Mouse (Mus musculus) left cerebral cortex, adult 2 months (tissue): ENCODE measurements around the gene Iffo1. TPM values are rescaled to one million over a fixed set of nuclear protein-coding genes. Genes with fewer than 3 reads are reported as not detected.

Source experiments
- DNase-seq, 2 experiments: peaks; one replicate each; pipeline ENCODE4 v3.0.0; 2021 to 2022; ENCODE audit warnings: low spot score in 2 of 2, mixed read lengths in 1 of 2; ENCODE audit errors: extremely low spot score in 1 of 2
- H3K27ac ChIP-seq: fragments of 200-600 bp; 2 replicates; pipeline ENCODE4 v1.8.1; 2022
- H3K4me3 ChIP-seq: fragments of 200-600 bp; 2 replicates; pipeline ENCODE4 v1.8.1; 2022
- CTCF ChIP-seq: fragments of 200-600 bp; IDR thresholded peaks from 2 replicates; pipeline ENCODE4 v1.8.1; 2022; ENCODE audit warnings: antibody characterized with exemption, mild to moderate bottlenecking, moderate library complexity
- intact Hi-C: fragments of 180-260 bp; cut with DNase I; formaldehyde crosslinking; loops from one replicate; pipeline ENCODE4 v1.15.1; 2025
- long read RNA-seq, 2 experiments: library from polyadenylated mRNA; stranded (forward); transcript quantifications; one replicate each; pipeline ENCODE4 v2.0.0; 2021; ENCODE audit warnings: borderline mapping rate in 2 of 2
- total RNA-seq, 2 experiments: library from RNA; stranded (reverse); gene quantifications; 2 replicates each; pipeline ENCODE4 v1.2.3; 2021

Gene Iffo1
- total RNA-seq: 10 to 100 TPM; 64.6 to 67.1 TPM
- long read RNA-seq, experiment 1, transcript Iffo1-202 (9 exons, 2,840 nt): major isoform, 9 of 72 reads
- long read RNA-seq, experiment 1, partial matches to known transcripts: 13 of 72 reads
- long read RNA-seq, experiment 1, other reads (novel, unspliced or antisense): 44 of 72 reads
- long read RNA-seq, experiment 2, partial matches to known transcripts: 13 of 52 reads
- long read RNA-seq, experiment 2, other reads (novel, unspliced or antisense): 33 of 52 reads

- peak; percentile 87 to 91 for DNase-seq
- Histone ChIP-seq H3K27ac (peak within 1 kb of the TSS; percentile 97), H3K4me3 (peak within 1 kb of the TSS; percentile 95)
- intact Hi-C loops: loop anchor here (5.0 kb wide), 1 partner anchor 127 kb away; no protein-coding TSS in a partner anchor
- peak; percentile 62 for TF ChIP-seq CTCF
These were observed at the start of gene Iffo1 for GRCm38 (mm10) chr6:125145001-125145400. Gene Iffo1 (plus strand): TSS chr6:125145241.

GRCm38 (mm10) chr6:125095391-125096278 lies 49.4 kb upstream of the Iffo1 start, which contains the start of gene Chd4:
Gene Chd4 (plus strand): TSS chr6:125095981.
- no peak for TF ChIP-seq CTCF
- peak; percentile 91 to 94 for DNase-seq
- Histone ChIP-seq H3K27ac (peak within 1 kb of the TSS; percentile 99), H3K4me3 (peak within 1 kb of the TSS; percentile 96)
- intact Hi-C loops: loop anchor here (5.0 kb wide), 1 partner anchor 72 kb away; the partner anchor contains the start of gene Gapdh

GRCm38 (mm10) chr6:125096279-125096596 lies 48.8 kb upstream of the Iffo1 start:
- intact Hi-C loops: loop anchor here (5.0 kb wide), 1 partner anchor 71 kb away; the partner anchor contains the start of gene Gapdh
- DNase-seq: no peak
- Histone ChIP-seq H3K27ac (peak overlapping the region; percentile 99), H3K4me3 (peak overlapping the region; percentile 96)
- TF ChIP-seq CTCF: no peak

- intact Hi-C loops: loop anchor here (5.0 kb wide), 1 partner anchor 71 kb away; the partner anchor contains the start of gene Gapdh
- H3K4me3 ChIP-seq: peak overlapping the region; percentile 96
- H3K27ac ChIP-seq: peak overlapping the region; percentile 99
- no peak for TF ChIP-seq CTCF
- peak; percentile 45 to 53 for DNase-seq
These were observed 48.3 kb upstream of the Iffo1 start for GRCm38 (mm10) chr6:125096597-125097345.

GRCm38 (mm10) chr6:125097346-125097689 lies 47.7 kb upstream of the Iffo1 start:
- intact Hi-C loops: loop anchor here (5.0 kb wide), 1 partner anchor 70 kb away; the partner anchor contains the start of gene Gapdh
- no peak for TF ChIP-seq CTCF
- H3K27ac ChIP-seq: peak overlapping the region; percentile 99
- DNase-seq: no peak
- peak overlapping the region; percentile 96 for H3K4me3 ChIP-seq

GRCm38 (mm10) chr6:125097951-125098350 lies 47.1 kb upstream of the Iffo1 start:
- no peak for DNase-seq
- Histone ChIP-seq H3K4me3 (peak overlapping the region; percentile 96), H3K27ac (peak overlapping the region; percentile 99)
- intact Hi-C loops: loop anchor here (5.0 kb wide), 1 partner anchor 69 kb away; the partner anchor contains the start of gene Gapdh
- no peak for TF ChIP-seq CTCF

GRCm38 (mm10) chr6:125098513-125098912 lies 46.5 kb upstream of the Iffo1 start:
- H3K4me3 ChIP-seq: peak overlapping the region; percentile 96
- intact Hi-C loops: loop anchor here (5.0 kb wide), 1 partner anchor 69 kb away; the partner anchor contains the start of gene Gapdh
- peak overlapping the region; percentile 99 for H3K27ac ChIP-seq
- TF ChIP-seq CTCF: no peak
- DNase-seq: no peak

GRCm38 (mm10) chr6:125099421-125099971 lies 45.5 kb upstream of the Iffo1 start:
- no peak for DNase-seq
- TF ChIP-seq CTCF: no peak
- H3K4me3 ChIP-seq: peak overlapping the region; percentile 96; the same call in 1 of the 2 replicates
- H3K27ac ChIP-seq: peak overlapping the region; percentile 99
- intact Hi-C loops: loop anchor here (5.0 kb wide), 1 partner anchor 68 kb away; the partner anchor contains the start of gene Gapdh

GRCm38 (mm10) chr6:125101444-125101843 lies 43.6 kb upstream of the Iffo1 start:
- TF ChIP-seq CTCF: no peak
- no peak for DNase-seq
- no peak overlapping the region for H3K4me3 ChIP-seq
- no peak overlapping the region for H3K27ac ChIP-seq
- intact Hi-C loops: no loop called here

- no peak overlapping the region for H3K27ac ChIP-seq
- intact Hi-C loops: no loop called here
- TF ChIP-seq CTCF: no peak
- DNase-seq: no peak
- no peak overlapping the region for H3K4me3 ChIP-seq
These were observed 40.8 kb upstream of the Iffo1 start for GRCm38 (mm10) chr6:125104223-125104622.

- intact Hi-C loops: loop anchor here (2.0 kb wide), 1 partner anchor 17 kb away; no protein-coding TSS in a partner anchor
- peak; percentile 33 for TF ChIP-seq CTCF
- DNase-seq: no peak
These were observed 37.3 kb upstream of the Iffo1 start for GRCm38 (mm10) chr6:125107705-125108104.

More at GRCm38 (mm10) chr6:125107705-125108104, 37.3 kb upstream of the Iffo1 start:
- H3K4me3 ChIP-seq: no peak overlapping the region
- no peak overlapping the region for H3K27ac ChIP-seq
